ENCODE assay signal across 10 mouse cellular contexts in the genomic region with DNA sequence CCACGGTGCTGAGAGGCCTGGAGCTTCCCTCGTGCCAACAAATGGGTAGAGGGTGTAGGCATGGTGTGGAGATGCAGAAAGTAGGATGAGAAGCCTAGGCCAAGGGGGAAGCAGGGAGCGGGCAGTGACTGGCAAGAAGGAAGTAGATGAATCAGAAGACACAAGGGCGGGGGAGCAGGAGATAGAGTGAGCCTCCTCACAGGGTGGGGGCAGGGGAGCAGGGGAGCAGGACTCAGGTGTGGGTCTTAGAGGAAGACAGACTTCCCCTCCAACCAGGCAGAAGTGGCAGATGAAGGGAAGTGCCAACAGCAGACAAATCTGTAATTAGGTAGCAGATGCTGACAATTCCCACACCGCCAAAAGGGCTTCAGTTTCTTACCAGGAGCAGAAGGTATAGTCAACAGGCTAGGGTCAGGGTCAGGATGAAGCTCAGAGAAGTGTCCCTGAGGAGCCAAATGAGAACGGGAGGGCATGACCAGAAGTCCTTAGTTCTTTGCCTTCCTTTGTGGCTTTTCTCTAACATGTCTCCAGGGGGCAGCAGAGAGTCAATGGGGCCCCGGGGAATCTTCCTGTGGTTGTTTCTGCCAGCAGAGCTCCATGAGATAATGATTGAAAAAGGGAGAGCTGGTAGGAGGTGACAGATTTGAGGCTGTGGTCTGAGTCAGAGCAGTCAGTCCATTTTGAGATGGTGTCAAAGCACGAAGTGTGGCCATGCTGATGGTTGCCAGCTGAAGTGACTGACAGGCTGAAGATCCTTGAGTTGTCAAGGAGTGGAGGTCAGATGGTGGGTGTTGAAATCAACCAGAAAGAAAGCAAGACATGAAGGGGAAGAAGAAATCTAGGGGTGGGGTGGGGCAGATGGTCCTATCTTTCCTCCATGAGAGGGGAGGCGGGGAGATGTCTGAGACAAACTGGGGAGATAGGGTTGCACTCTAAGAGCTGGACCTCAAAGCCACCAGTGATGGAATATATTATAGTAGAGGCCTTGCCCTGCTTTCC. TPM values are rescaled to one million over a fixed set of nuclear protein-coding genes. Genes with fewer than 3 reads are reported as not detected.
DNase-seq lines count a peak whose midpoint lies in the region; ATAC-seq and TF ChIP-seq lines count a peak whose summit lies in the region.
"Had no signal": no experiment of that assay in that cellular context is flagged by ENCODE, and none has a peak within 500 bp of the region (broad histone marks: within the 10 kb centered on the region; RNA-seq: fewer than 3 reads in every experiment).

No protein-coding gene starts in this region.

- no peaks in the 10 kb centered on the region for H3K27me3 ChIP-seq in forebrain, postnatal 0 days (ENCODE audit: insufficient read depth, low read length)
- H3K27me3 ChIP-seq in forebrain, embryonic 12.5 days = no peaks in the 10 kb centered on the region
- no peaks in the 10 kb centered on the region for H3K27me3 ChIP-seq in liver, embryonic 11.5 days (replicated peaks; ENCODE audit: control insufficient read depth, insufficient read depth, low read length)
- H3K27me3 ChIP-seq: hindbrain, embryonic 15.5 days; neural tube, embryonic 13.5 days had no signal

- H3K9me3 ChIP-seq in forebrain, postnatal 0 days (ENCODE audit: low read length) = no peaks in the 10 kb centered on the region
- no peaks in the 10 kb centered on the region for H3K9me3 ChIP-seq in forebrain, embryonic 12.5 days
- no peaks in the 10 kb centered on the region for H3K9me3 ChIP-seq in liver, embryonic 11.5 days (ENCODE audit: control insufficient read depth, low read length)
- H3K9me3 ChIP-seq: hindbrain, embryonic 15.5 days; neural tube, embryonic 13.5 days had no signal

- no peaks in the 10 kb centered on the region for H3K4me1 ChIP-seq in forebrain, postnatal 0 days (ENCODE audit: insufficient read depth)
- H3K4me1 ChIP-seq in forebrain, embryonic 12.5 days = no peaks in the 10 kb centered on the region
- peaks cover 4% of the 10 kb centered on the region; the same call in 1 of the 2 replicates for H3K4me1 ChIP-seq in liver, embryonic 11.5 days (replicated peaks; ENCODE audit: control insufficient read depth, insufficient read depth, low read length)
- H3K4me1 ChIP-seq: hindbrain, embryonic 15.5 days; neural tube, embryonic 13.5 days had no signal

- no peak for DNase-seq in forebrain, postnatal 0 days
- DNase-seq in ovary, postnatal 36 days (ENCODE audit: low spot score) = peak; percentile 39
- no peak for DNase-seq in ovary, adult 18-20 months (ENCODE audit: low spot score)
- peak; percentile 64 to 75 for DNase-seq in adrenal gland, postnatal 36 days
- peak; percentile 52 for DNase-seq in heart, adult 8-10 months (ENCODE audit: low spot score)
- DNase-seq in liver, embryonic 11.5 days (ENCODE audit: low spot score) = peak; percentile 58
- peak; percentile 69 to 79 for DNase-seq in spleen, postnatal 10 days (ENCODE audit: low spot score in 2 of 2)

- TF ChIP-seq CTCF in forebrain, postnatal 0 days (IDR thresholded peaks at IDR 0.05; ENCODE audit: low read depth) = peak; percentile 62

- no peak overlapping the region for H3K27ac ChIP-seq in forebrain, postnatal 0 days (ENCODE audit: low read depth, low read length)
- no peak overlapping the region for H3K27ac ChIP-seq in forebrain, embryonic 12.5 days
- H3K27ac ChIP-seq in liver, embryonic 11.5 days (ENCODE audit: low read depth, low read length) = no peak overlapping the region
- H3K27ac ChIP-seq: hindbrain, embryonic 15.5 days; neural tube, embryonic 13.5 days had no signal

- H3K9ac ChIP-seq in forebrain, postnatal 0 days = no peak overlapping the region
- no peak overlapping the region for H3K9ac ChIP-seq in forebrain, embryonic 12.5 days
- no peak overlapping the region for H3K9ac ChIP-seq in liver, embryonic 11.5 days (ENCODE audit: low read depth, low read length)
- H3K9ac ChIP-seq: hindbrain, embryonic 15.5 days; neural tube, embryonic 13.5 days had no signal

- H3K36me3 ChIP-seq in forebrain, postnatal 0 days (ENCODE audit: insufficient read depth) = peaks cover 9% of the 10 kb centered on the region
- H3K36me3 ChIP-seq in forebrain, embryonic 12.5 days (replicated peaks) = peaks cover 38% of the 10 kb centered on the region
- H3K36me3 ChIP-seq in liver, embryonic 11.5 days (ENCODE audit: control insufficient read depth, insufficient read depth, low read length) = peaks cover 46% of the 10 kb centered on the region
- H3K36me3 ChIP-seq: hindbrain, embryonic 15.5 days; neural tube, embryonic 13.5 days had no signal

- no peak overlapping the region for H3K4me3 ChIP-seq in forebrain, postnatal 0 days (ENCODE audit: low read depth, low read length)
- no peak overlapping the region for H3K4me3 ChIP-seq in forebrain, embryonic 12.5 days (replicated peaks)
- H3K4me3 ChIP-seq in liver, embryonic 11.5 days (ENCODE audit: low read depth, low read length) = no peak overlapping the region
- H3K4me3 ChIP-seq: hindbrain, embryonic 15.5 days; neural tube, embryonic 13.5 days had no signal

- ATAC-seq in forebrain, postnatal 0 days = no peak
- no peak for ATAC-seq in forebrain, embryonic 12.5 days (ENCODE audit: low FRiP score)
- no peak for ATAC-seq in liver, embryonic 11.5 days (replicated peaks; ENCODE audit: low FRiP score)

- H3K4me2 ChIP-seq in forebrain, postnatal 0 days (ENCODE audit: low read depth) = no peak overlapping the region
- H3K4me2 ChIP-seq in forebrain, embryonic 12.5 days = no peak overlapping the region
- H3K4me2 ChIP-seq in liver, embryonic 11.5 days = no peak overlapping the region
- H3K4me2 ChIP-seq: hindbrain, embryonic 15.5 days; neural tube, embryonic 13.5 days had no signal

- WGBS in forebrain, postnatal 0 days = 68% methylated on average over 9 of the region's 9 CpGs
- 70% methylated on average over 9 of the region's 9 CpGs for WGBS in forebrain, embryonic 12.5 days
- 51% methylated on average over 9 of the region's 9 CpGs for WGBS in liver, embryonic 11.5 days

RNA-seq across cellular contexts. Expression of a gene that starts 22.1 kb away (rescaled TPM):
- 612 and 779 TPM in 2 replicates for total RNA-seq in forebrain, postnatal 0 days (2014; rRNA removed)
- 54.0 and 58.3 TPM in 2 replicates for polyA plus RNA-seq in forebrain, postnatal 0 days (2015; fragmentation: Nextera tagmentation; extraction: Ambion mirVana)
- 52.3 and 60.8 TPM in 2 replicates for polyA plus RNA-seq in forebrain, embryonic 12.5 days (2016; fragmentation: Nextera tagmentation; extraction: Ambion mirVana)
- 1 to 10 TPM; 2.3 to 3.3 TPM for total RNA-seq in adrenal gland, postnatal 36 days (2021)
- total RNA-seq in heart, adult 8-10 months (2022) = 1 to 10 TPM in 1 of 4 experiments, under 1 TPM in 3; 0.53 to 2.5 (median 0.73) TPM
- polyA plus RNA-seq in liver, embryonic 11.5 days (2014; fragmentation: Nextera tagmentation; extraction: Ambion mirVana) = 0.43 TPM in 1 of 2 replicates, not detected in the other

RNA-seq across cellular contexts. Expression of a gene that starts 22.1 kb away (rescaled TPM):
- 31.0 and 45.8 TPM in 2 replicates for total RNA-seq in forebrain, postnatal 0 days (2014; rRNA removed)
- 27.4 and 32.2 TPM in 2 replicates for polyA plus RNA-seq in forebrain, postnatal 0 days (2015; fragmentation: Nextera tagmentation; extraction: Ambion mirVana)
- polyA plus RNA-seq in forebrain, embryonic 12.5 days (2016; fragmentation: Nextera tagmentation; extraction: Ambion mirVana) = 16.4 and 17.9 TPM in 2 replicates
- total RNA-seq in adrenal gland, postnatal 36 days (2021) = 10 to 100 TPM; 23.7 to 32.1 TPM
- total RNA-seq in heart, adult 8-10 months (2022) = 10 to 100 TPM; 18.0 to 21.1 (median 19.4) TPM
- 7.7 and 8.5 TPM in 2 replicates for polyA plus RNA-seq in liver, embryonic 11.5 days (2014; fragmentation: Nextera tagmentation; extraction: Ambion mirVana)

RNA-seq across cellular contexts. Expression of a gene that starts 23.4 kb away (rescaled TPM):
- total RNA-seq in forebrain, postnatal 0 days (2014; rRNA removed) = 3.4 and 4.8 TPM in 2 replicates
- 2.6 and 3.7 TPM in 2 replicates for polyA plus RNA-seq in forebrain, postnatal 0 days (2015; fragmentation: Nextera tagmentation; extraction: Ambion mirVana)
- 11.1 TPM in 2 replicates for polyA plus RNA-seq in forebrain, embryonic 12.5 days (2016; fragmentation: Nextera tagmentation; extraction: Ambion mirVana)
- 10 to 100 TPM; 22.4 to 24.2 TPM for total RNA-seq in adrenal gland, postnatal 36 days (2021)
- total RNA-seq in heart, adult 8-10 months (2022) = 1 to 10 TPM; 7.0 to 9.1 (median 8.0) TPM
- 28.3 and 33.2 TPM in 2 replicates for polyA plus RNA-seq in liver, embryonic 11.5 days (2014; fragmentation: Nextera tagmentation; extraction: Ambion mirVana)

RNA-seq across cellular contexts. Expression of a gene that starts 26.8 kb away (rescaled TPM):
- 148 and 149 TPM in 2 replicates for total RNA-seq in forebrain, postnatal 0 days (2014; rRNA removed)
- 142 and 144 TPM in 2 replicates for polyA plus RNA-seq in forebrain, postnatal 0 days (2015; fragmentation: Nextera tagmentation; extraction: Ambion mirVana)
- polyA plus RNA-seq in forebrain, embryonic 12.5 days (2016; fragmentation: Nextera tagmentation; extraction: Ambion mirVana) = 52.2 and 53.3 TPM in 2 replicates
- 10 to 100 TPM; 15.7 to 19.2 TPM for total RNA-seq in adrenal gland, postnatal 36 days (2021)
- total RNA-seq in heart, adult 8-10 months (2022) = 10 to 100 TPM in 3 of 4 experiments, 1 to 10 TPM in 1; 9.5 to 13.4 (median 11.7) TPM
- polyA plus RNA-seq in liver, embryonic 11.5 days (2014; fragmentation: Nextera tagmentation; extraction: Ambion mirVana) = 9.7 and 12.9 TPM in 2 replicates

Comparison
In these comparisons a context has a peak if more than half of its experiments do, and no peak if none do; other contexts are left out.
1. DNase-seq: peak in ovary, postnatal 36 days (single experiment), adrenal gland, postnatal 36 days (2 of 2), heart, adult 8-10 months (single experiment), liver, embryonic 11.5 days (single experiment) and spleen, postnatal 10 days (2 of 2); none in forebrain, postnatal 0 days (single experiment) and ovary, adult 18-20 months (single experiment).
2. RNA of a gene that starts 22.1 kb away (total RNA-seq): 612 to 779 TPM in forebrain, postnatal 0 days; 2.3 to 3.3 TPM in adrenal gland, postnatal 36 days and 0.53 to 2.5 TPM in heart, adult 8-10 months; every median in the first group is over 100 times any median in the second.